Mouse (Mus musculus): ENCODE measurements around the gene Dhcr24.

Dhcr24 gene

GRCm38 (mm10) chr4:106606639-106607554 is 46.1 kb downstream of the Dhcr24 start:
- no peak for DNase-seq (ENCODE audit: low read depth, low spot score)

- no peak for DNase-seq (ENCODE audit: low read depth, low spot score)
Observed at GRCm38 (mm10) chr4:106607905-106608304, 47.1 kb downstream of the Dhcr24 start.

GRCm38 (mm10) chr4:106613105-106613504 is 52.3 kb downstream of the Dhcr24 start:
- DNase-seq (ENCODE audit: low read depth, low spot score), result no peak

- no peak for DNase-seq (ENCODE audit: low read depth, low spot score)
Observed at GRCm38 (mm10) chr4:106613560-106613959, 52.7 kb downstream of the Dhcr24 start.

GRCm38 (mm10) chr4:106614180-106614797 is 53.5 kb downstream of the Dhcr24 start:
- DNase-seq (ENCODE audit: low read depth, low spot score), result peak; percentile 73

- no peak for DNase-seq (ENCODE audit: low read depth, low spot score)
Observed at GRCm38 (mm10) chr4:106614881-106615280, 54.0 kb downstream of the Dhcr24 start.

GRCm38 (mm10) chr4:106615637-106616036 is 54.8 kb downstream of the Dhcr24 start:
- DNase-seq (ENCODE audit: low read depth, low spot score), result no peak

GRCm38 (mm10) chr4:106617056-106617455 is 56.2 kb downstream of the Dhcr24 start, which contains the start of gene Lexm:
Gene Lexm (minus strand): TSS chr4:106617241.
- DNase-seq (ENCODE audit: low read depth, low spot score), result no peak

GRCm38 (mm10) chr4:106618898-106619297 is 58.1 kb downstream of the Dhcr24 start:
- no peak for DNase-seq (ENCODE audit: low read depth, low spot score)

- no peak for DNase-seq (ENCODE audit: low read depth, low spot score)
Observed at GRCm38 (mm10) chr4:106621428-106621827, 60.6 kb downstream of the Dhcr24 start.

GRCm38 (mm10) chr4:106622030-106622493 is 61.2 kb downstream of the Dhcr24 start, which contains the start of gene Ttc22:
Gene Ttc22 (plus strand): TSS chr4:106622432.
- no peak for DNase-seq (ENCODE audit: low read depth, low spot score)

GRCm38 (mm10) chr4:106622712-106623111 is 61.9 kb downstream of the Dhcr24 start:
- DNase-seq (ENCODE audit: low read depth, low spot score), result no peak

- no peak for DNase-seq (ENCODE audit: low read depth, low spot score)
Observed at GRCm38 (mm10) chr4:106624271-106624670, 63.4 kb downstream of the Dhcr24 start.

- no peak for DNase-seq (ENCODE audit: low read depth, low spot score)
Observed at GRCm38 (mm10) chr4:106627809-106628208, 67.0 kb downstream of the Dhcr24 start.

- DNase-seq (ENCODE audit: low read depth, low spot score), result no peak
Observed at GRCm38 (mm10) chr4:106628650-106629360, 68.0 kb downstream of the Dhcr24 start.

GRCm38 (mm10) chr4:106629374-106629773 is 68.5 kb downstream of the Dhcr24 start:
- no peak for DNase-seq (ENCODE audit: low read depth, low spot score)

GRCm38 (mm10) chr4:106630333-106631220 is 69.7 kb downstream of the Dhcr24 start:
- DNase-seq (ENCODE audit: low read depth, low spot score), result peak; percentile 51

- DNase-seq (ENCODE audit: low read depth, low spot score), result no peak
Observed at GRCm38 (mm10) chr4:106632313-106632712, 71.5 kb downstream of the Dhcr24 start.

- no peak for DNase-seq (ENCODE audit: low read depth, low spot score)
Observed at GRCm38 (mm10) chr4:106633281-106634085, 72.6 kb downstream of the Dhcr24 start.

GRCm38 (mm10) chr4:106634086-106634479 is 73.2 kb downstream of the Dhcr24 start:
- no peak for DNase-seq (ENCODE audit: low read depth, low spot score)

All from embryo, embryonic 11.5 days (tissue).